Mouse (Mus musculus): ENCODE data around the gene Klhl25.

- no peak for TF ChIP-seq POLR2A (IDR thresholded peaks at IDR 0.05; ENCODE audit: low read depth, low read length)
- no peak for TF ChIP-seq CTCF (IDR thresholded peaks at IDR 0.05; ENCODE audit: extremely low read depth, insufficient read length, insufficient replicate concordance, low read depth, low read length)
Measured at GRCm38 (mm10) chr7:75846942-75847341, 1.2 kb upstream of the Klhl25 start.
